Mouse (Mus musculus): ENCODE measurements around the gene Oip5. TPM values are rescaled to one million over a fixed set of nuclear protein-coding genes. Genes with fewer than 3 reads are reported as not detected.
"Not testable (repeated sequence)": the region's sequence is repeated elsewhere in the genome, so short reads cannot be mapped to it uniquely, and the experiment has no call there.

The Oip5 gene
- polyA plus RNA-seq, 1 experiment from 2014 or later, result 12.4 TPM

- Histone ChIP-seq H3K4me3 (replicated peaks; ENCODE audit: low read depth, low read length) (no peak overlapping the region), H3K4me1 (replicated peaks; ENCODE audit: insufficient read depth, low read length) (no peaks in the 10 kb centered on the region), H3K27ac (no peak overlapping the region), H3K9me3 (replicated peaks; ENCODE audit: low read length) (no peaks in the 10 kb centered on the region), H3K9ac (ENCODE audit: low read depth, low read length) (no peak overlapping the region), H3K27me3 (ENCODE audit: insufficient read depth, low read length) (no peaks in the 10 kb centered on the region), H3K36me3 (ENCODE audit: insufficient read depth, low read length) (peaks cover 29% of the 10 kb centered on the region), H3K4me2 (ENCODE audit: low read length) (no peak overlapping the region)
- 43% methylated on average over 1 of the region's 1 CpGs for WGBS
- no peak for TF ChIP-seq CTCF (IDR thresholded peaks at IDR 0.05; ENCODE audit: low read depth)
- DNase-seq (ENCODE audit: low spot score) (peak; percentile 12), ATAC-seq (replicated peaks; ENCODE audit: low FRiP score, low read depth) (no peak)
Measured at GRCm38 (mm10) chr2:119602488-119602887, 15.8 kb downstream of the Oip5 start.

GRCm38 (mm10) chr2:119601575-119601974 lies 16.7 kb downstream of the Oip5 start:
- H3K9me3 ChIP-seq (replicated peaks; ENCODE audit: low read length); H3K4me3 ChIP-seq (replicated peaks; ENCODE audit: low read depth, low read length); H3K4me1 ChIP-seq (replicated peaks; ENCODE audit: insufficient read depth, low read length); H3K4me2 ChIP-seq (ENCODE audit: low read length); ATAC-seq (replicated peaks; ENCODE audit: low FRiP score, low read depth); DNase-seq (ENCODE audit: low spot score); H3K27ac ChIP-seq; H3K9ac ChIP-seq (ENCODE audit: low read depth, low read length); H3K27me3 ChIP-seq (ENCODE audit: insufficient read depth, low read length): not testable (repeated sequence)
- peaks cover 34% of the 10 kb centered on the region for H3K36me3 ChIP-seq (ENCODE audit: insufficient read depth, low read length)
- WGBS, result 53% methylated on average over 3 of the region's 3 CpGs

GRCm38 (mm10) chr2:119601027-119601426 lies 17.2 kb downstream of the Oip5 start:
- no peak overlapping the region for H3K27ac ChIP-seq
- H3K9me3 ChIP-seq (replicated peaks; ENCODE audit: low read length), result no peaks in the 10 kb centered on the region
- no peak overlapping the region for H3K9ac ChIP-seq (ENCODE audit: low read depth, low read length)
- no peaks in the 10 kb centered on the region for H3K27me3 ChIP-seq (ENCODE audit: insufficient read depth, low read length)
- ATAC-seq (replicated peaks; ENCODE audit: low FRiP score, low read depth) (no peak), DNase-seq (ENCODE audit: low spot score) (no peak)
- no peak for TF ChIP-seq CTCF (IDR thresholded peaks at IDR 0.05; ENCODE audit: low read depth)
- peaks cover 34% of the 10 kb centered on the region for H3K36me3 ChIP-seq (ENCODE audit: insufficient read depth, low read length)
- no peak overlapping the region for H3K4me2 ChIP-seq (ENCODE audit: low read length)
- no peak overlapping the region for H3K4me3 ChIP-seq (replicated peaks; ENCODE audit: low read depth, low read length)
- 83% methylated on average over 4 of the region's 4 CpGs for WGBS
- no peaks in the 10 kb centered on the region for H3K4me1 ChIP-seq (replicated peaks; ENCODE audit: insufficient read depth, low read length)

- Histone ChIP-seq H3K36me3 (ENCODE audit: insufficient read depth, low read length) (peaks cover 24% of the 10 kb centered on the region), H3K4me2 (ENCODE audit: low read length) (no peak overlapping the region), H3K9ac (ENCODE audit: low read depth, low read length) (no peak overlapping the region), H3K9me3 (replicated peaks; ENCODE audit: low read length) (no peaks in the 10 kb centered on the region), H3K27me3 (ENCODE audit: insufficient read depth, low read length) (no peaks in the 10 kb centered on the region), H3K27ac (no peak overlapping the region), H3K4me1 (replicated peaks; ENCODE audit: insufficient read depth, low read length) (peaks cover 3% of the 10 kb centered on the region; the same call in 1 of the 2 replicates), H3K4me3 (replicated peaks; ENCODE audit: low read depth, low read length) (no peak overlapping the region)
- DNase-seq (ENCODE audit: low spot score), result no peak
- WGBS, result 82% methylated on average over 8 of the region's 8 CpGs
- no peak for ATAC-seq (replicated peaks; ENCODE audit: low FRiP score, low read depth)
- TF ChIP-seq CTCF (IDR thresholded peaks at IDR 0.05; ENCODE audit: low read depth), result no peak
Measured at GRCm38 (mm10) chr2:119596781-119597330, 21.4 kb downstream of the Oip5 start.

- H3K4me2 ChIP-seq (ENCODE audit: low read length), result peak overlapping the region; percentile 77
- H3K4me3 ChIP-seq (replicated peaks; ENCODE audit: low read depth, low read length), result peak overlapping the region; percentile 96
- peaks cover 3% of the 10 kb centered on the region; the same call in 1 of the 2 replicates for H3K4me1 ChIP-seq (replicated peaks; ENCODE audit: insufficient read depth, low read length)
- 20% methylated on average over 4 of the region's 4 CpGs for WGBS
- peaks cover 23% of the 10 kb centered on the region for H3K36me3 ChIP-seq (ENCODE audit: insufficient read depth, low read length)
- TF ChIP-seq CTCF (IDR thresholded peaks at IDR 0.05; ENCODE audit: low read depth), result no peak
- DNase-seq (ENCODE audit: low spot score), result no peak
- peak overlapping the region; percentile 97 for H3K9ac ChIP-seq (ENCODE audit: low read depth, low read length)
- H3K9me3 ChIP-seq (replicated peaks; ENCODE audit: low read length), result no peaks in the 10 kb centered on the region
- no peak for ATAC-seq (replicated peaks; ENCODE audit: low FRiP score, low read depth)
- H3K27ac ChIP-seq, result no peak overlapping the region
- no peaks in the 10 kb centered on the region for H3K27me3 ChIP-seq (ENCODE audit: insufficient read depth, low read length)
Measured at GRCm38 (mm10) chr2:119595308-119595707, 23.0 kb downstream of the Oip5 start.

- Histone ChIP-seq H3K9me3 (replicated peaks; ENCODE audit: low read length) (no peaks in the 10 kb centered on the region), H3K27ac (peak overlapping the region; percentile 95), H3K36me3 (ENCODE audit: insufficient read depth, low read length) (peaks cover 17% of the 10 kb centered on the region), H3K4me3 (replicated peaks; ENCODE audit: low read depth, low read length) (peak overlapping the region; percentile 96), H3K4me2 (ENCODE audit: low read length) (peak overlapping the region; percentile 77), H3K4me1 (replicated peaks; ENCODE audit: insufficient read depth, low read length) (peaks cover 3% of the 10 kb centered on the region; the same call in 1 of the 2 replicates), H3K27me3 (ENCODE audit: insufficient read depth, low read length) (no peaks in the 10 kb centered on the region), H3K9ac (ENCODE audit: low read depth, low read length) (peak overlapping the region; percentile 97)
- no peak for TF ChIP-seq CTCF (IDR thresholded peaks at IDR 0.05; ENCODE audit: low read depth)
- ATAC-seq (replicated peaks; ENCODE audit: low FRiP score, low read depth) (peak; percentile 97), DNase-seq (ENCODE audit: low spot score) (peak; percentile 98)
- under 1% methylated on average over 54 of the region's 61 CpGs for WGBS
Measured at GRCm38 (mm10) chr2:119594113-119594981, 23.9 kb downstream of the Oip5 start.

All from kidney, postnatal 0 days (tissue).